Mouse (Mus musculus) midbrain, embryonic 11.5 days (tissue): ENCODE measurements at regions not wholly inside any gene's neighbourhood (a gene's known extent, or its start where the extent isn't known, plus 50 kb on each side); places are given as distances from the start of the nearest gene placed in this dataset.

ENCODE experiments used
- ATAC-seq: fragments of 200-750 bp; cut with Nextera tagmentation; 2 replicates; pipeline ENCODE4 v1.8.0; 2017; ENCODE audit warnings: moderate TSS enrichment, moderate library complexity; ENCODE audit not compliant: low FRiP score
- DNase-seq: peaks from one replicate; pipeline ENCODE4 v3.0.0; 2015; ENCODE audit warnings: low spot score; ENCODE audit errors: missing footprints
- H3K27ac ChIP-seq: fragments of 300-500 bp; sonication (generic); 2 replicates; pipeline ENCODE4 v1.5.1; 2014; ENCODE audit warnings: low read depth, low read length
- H3K27me3 ChIP-seq: fragments of 300-500 bp; sonication (generic); 2 replicates; pipeline ENCODE4 v1.6.1; 2014; ENCODE audit warnings: mild to moderate bottlenecking, low read length, moderate library complexity, mixed read lengths; ENCODE audit not compliant: control insufficient read depth, insufficient read depth
- H3K36me3 ChIP-seq: fragments of 300-500 bp; sonication (generic); 2 replicates; pipeline ENCODE4 v1.6.1; 2014; ENCODE audit warnings: mild to moderate bottlenecking, low read length, moderate library complexity, mixed read lengths; ENCODE audit not compliant: control insufficient read depth, insufficient read depth
- H3K4me1 ChIP-seq: fragments of 300-500 bp; sonication (generic); 2 replicates; pipeline ENCODE4 v1.6.1; 2014; ENCODE audit warnings: low read length; ENCODE audit not compliant: control insufficient read depth, insufficient read depth
- H3K4me2 ChIP-seq: fragments of 300-500 bp; sonication (generic); 2 replicates; pipeline ENCODE4 v1.6.1; 2014; ENCODE audit warnings: mild to moderate bottlenecking, moderate library complexity
- H3K4me3 ChIP-seq: fragments of 300-500 bp; sonication (generic); 2 replicates; pipeline ENCODE4 v1.5.1; 2014; ENCODE audit warnings: low read depth, low read length
- H3K9ac ChIP-seq: fragments of 300-500 bp; sonication (generic); 2 replicates; pipeline ENCODE4 v1.6.1; 2014; ENCODE audit warnings: low read length
- H3K9me3 ChIP-seq: fragments of 300-500 bp; sonication (generic); 2 replicates; pipeline ENCODE4 v1.6.1; 2016; ENCODE audit warnings: low read length; ENCODE audit not compliant: control insufficient read depth
- whole genome bisulfite sequencing: fragments of 180-500 bp; shearing (Covaris S2); extraction: QIAGEN DNeasy Blood & Tissue Kit; methylation state at CpG from one replicate; pipeline ENCODE4 v1.1.7; 2014; 5-methylcytosine and 5-hydroxymethylcytosine counted together

GRCm38 (mm10) chr19:25729103-25729502 lies 56.9 kb downstream of the Dmrt2 start:
- no peaks in the 10 kb centered on the region for H3K27me3 ChIP-seq
- H3K4me3 ChIP-seq = no peak overlapping the region
- H3K36me3 ChIP-seq = no peaks in the 10 kb centered on the region
- ATAC-seq (no peak), DNase-seq (no peak)
- 90% methylated on average over 5 of the region's 5 CpGs for WGBS
- no peaks in the 10 kb centered on the region for H3K9me3 ChIP-seq
- H3K4me2 ChIP-seq = no peak overlapping the region
- no peak overlapping the region for H3K27ac ChIP-seq
- H3K9ac ChIP-seq = no peak overlapping the region
- no peaks in the 10 kb centered on the region; the same call in 1 of the 2 replicates for H3K4me1 ChIP-seq

GRCm38 (mm10) chr19:25729633-25730032 lies 57.4 kb downstream of the Dmrt2 start:
- Histone ChIP-seq H3K9me3 (no peaks in the 10 kb centered on the region), H3K27ac (no peak overlapping the region), H3K4me2 (no peak overlapping the region), H3K27me3 (no peaks in the 10 kb centered on the region), H3K4me1 (no peaks in the 10 kb centered on the region; the same call in 1 of the 2 replicates), H3K36me3 (no peaks in the 10 kb centered on the region), H3K9ac (no peak overlapping the region), H3K4me3 (no peak overlapping the region)
- DNase-seq (no peak), ATAC-seq (no peak)
- WGBS = 100% methylated on average over 1 of the region's 1 CpGs

- no peak overlapping the region for H3K4me3 ChIP-seq
- no peaks in the 10 kb centered on the region for H3K9me3 ChIP-seq
- 85% methylated on average over 4 of the region's 4 CpGs for WGBS
- H3K36me3 ChIP-seq = no peaks in the 10 kb centered on the region
- no peaks in the 10 kb centered on the region for H3K4me1 ChIP-seq
- H3K27me3 ChIP-seq = no peaks in the 10 kb centered on the region
- DNase-seq = no peak
- no peak overlapping the region for H3K4me2 ChIP-seq
- H3K27ac ChIP-seq = no peak overlapping the region
- no peak overlapping the region for H3K9ac ChIP-seq
- ATAC-seq = no peak
These were observed 106.2 kb downstream of the Dmrt2 start for GRCm38 (mm10) chr19:25778455-25778854.

- DNase-seq (no peak), ATAC-seq (no peak)
- H3K9ac ChIP-seq = no peak overlapping the region
- 77% methylated on average over 7 of the region's 7 CpGs for WGBS
- H3K9me3 ChIP-seq = no peaks in the 10 kb centered on the region
- no peaks in the 10 kb centered on the region for H3K27me3 ChIP-seq
- H3K36me3 ChIP-seq = no peaks in the 10 kb centered on the region
- no peaks in the 10 kb centered on the region for H3K4me1 ChIP-seq
- no peak overlapping the region for H3K4me2 ChIP-seq
- no peak overlapping the region for H3K4me3 ChIP-seq
- no peak overlapping the region for H3K27ac ChIP-seq
These were observed 107.1 kb downstream of the Dmrt2 start for GRCm38 (mm10) chr19:25779356-25779755.

DNA sequence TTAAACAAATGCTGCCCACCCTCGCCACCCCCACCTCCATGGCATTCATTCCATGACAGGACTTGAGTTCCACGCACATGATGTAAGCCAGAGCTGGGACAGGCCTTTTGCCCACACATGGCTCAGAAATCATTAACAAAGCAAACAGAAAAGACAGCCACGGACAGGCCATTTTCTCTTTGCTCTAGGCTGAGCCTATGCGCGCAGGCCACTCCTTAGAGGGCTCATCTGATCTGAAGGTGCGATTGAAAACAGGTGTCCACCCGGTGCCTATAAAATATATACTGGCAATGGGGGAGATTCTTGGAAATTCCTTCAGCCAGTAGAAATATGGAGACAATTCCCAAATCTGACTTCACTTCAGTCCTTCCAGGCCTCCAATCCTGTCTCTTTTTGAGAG lies 109.1 kb downstream of the Dmrt2 start:
- Histone ChIP-seq H3K36me3 (no peaks in the 10 kb centered on the region), H3K9me3 (no peaks in the 10 kb centered on the region), H3K9ac (no peak overlapping the region), H3K4me3 (no peak overlapping the region), H3K27ac (no peak overlapping the region), H3K4me1 (no peaks in the 10 kb centered on the region), H3K27me3 (no peaks in the 10 kb centered on the region), H3K4me2 (no peak overlapping the region)
- DNase-seq (no peak), ATAC-seq (no peak)
- WGBS = 85% methylated on average over 7 of the region's 7 CpGs

DNA sequence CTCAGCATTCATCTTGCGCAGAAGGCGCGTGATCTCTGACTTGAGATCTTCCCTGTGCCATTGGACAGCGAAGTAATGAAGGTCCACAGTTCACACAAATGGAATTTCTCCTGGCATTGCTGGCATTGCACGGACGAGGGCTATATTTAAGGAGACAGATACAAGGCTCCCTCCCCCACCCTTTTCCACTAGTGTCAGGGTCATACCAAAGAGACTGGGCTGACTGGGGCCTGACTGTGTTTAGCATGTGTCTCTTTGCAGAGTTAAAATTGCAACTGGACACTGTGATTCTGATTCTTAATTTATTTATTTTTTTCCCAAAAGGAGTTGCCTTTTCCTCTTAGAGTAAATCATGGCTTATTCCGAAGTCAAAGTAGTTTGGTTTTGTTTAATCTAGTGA lies 130.5 kb downstream of the Dmrt2 start:
- H3K27ac ChIP-seq = no peak overlapping the region
- no peaks in the 10 kb centered on the region for H3K36me3 ChIP-seq
- 85% methylated on average over 7 of the region's 7 CpGs for WGBS
- H3K4me2 ChIP-seq = no peak overlapping the region
- H3K27me3 ChIP-seq = no peaks in the 10 kb centered on the region
- no peaks in the 10 kb centered on the region for H3K9me3 ChIP-seq
- no peaks in the 10 kb centered on the region for H3K4me1 ChIP-seq
- H3K4me3 ChIP-seq = no peak overlapping the region
- DNase-seq (no peak), ATAC-seq (no peak)
- H3K9ac ChIP-seq = no peak overlapping the region

DNA sequence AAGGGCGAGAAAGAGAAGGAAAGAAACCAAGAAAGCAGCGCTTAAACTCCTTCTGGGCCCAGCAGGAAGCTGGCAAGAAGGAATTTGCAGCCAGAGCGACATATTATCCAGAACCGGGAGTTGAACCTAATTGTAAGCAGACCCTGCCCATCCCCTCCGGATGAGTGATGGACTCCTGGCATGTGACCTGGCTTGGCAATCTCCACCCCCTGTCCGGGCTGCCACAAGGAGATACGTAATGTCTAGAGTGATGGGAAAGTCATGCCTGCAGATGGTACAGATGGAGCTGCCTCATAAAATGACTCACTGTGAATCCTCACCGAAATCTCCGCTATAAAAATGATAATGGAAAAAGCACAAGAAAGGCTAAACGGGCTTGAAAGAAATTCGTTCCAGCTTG lies 133.1 kb downstream of the Dmrt2 start:
- Histone ChIP-seq H3K4me3 (no peak overlapping the region), H3K27me3 (no peaks in the 10 kb centered on the region), H3K4me1 (no peaks in the 10 kb centered on the region), H3K9me3 (no peaks in the 10 kb centered on the region), H3K4me2 (no peak overlapping the region), H3K27ac (no peak overlapping the region), H3K36me3 (no peaks in the 10 kb centered on the region), H3K9ac (no peak overlapping the region)
- 71% methylated on average over 11 of the region's 11 CpGs for WGBS
- DNase-seq (no peak), ATAC-seq (no peak)

- H3K4me2 ChIP-seq = no peak overlapping the region
- no peak overlapping the region for H3K27ac ChIP-seq
- H3K9ac ChIP-seq = no peak overlapping the region
- H3K27me3 ChIP-seq = no peaks in the 10 kb centered on the region
- no peak for DNase-seq
- H3K36me3 ChIP-seq = no peaks in the 10 kb centered on the region
- H3K4me1 ChIP-seq = no peaks in the 10 kb centered on the region
- ATAC-seq = no peak
- no peaks in the 10 kb centered on the region for H3K9me3 ChIP-seq
- no peak overlapping the region for H3K4me3 ChIP-seq
- WGBS = 85% methylated on average over 7 of the region's 7 CpGs
These were observed 141.4 kb downstream of the Dmrt2 start for GRCm38 (mm10) chr19:25813651-25814050.

DNA sequence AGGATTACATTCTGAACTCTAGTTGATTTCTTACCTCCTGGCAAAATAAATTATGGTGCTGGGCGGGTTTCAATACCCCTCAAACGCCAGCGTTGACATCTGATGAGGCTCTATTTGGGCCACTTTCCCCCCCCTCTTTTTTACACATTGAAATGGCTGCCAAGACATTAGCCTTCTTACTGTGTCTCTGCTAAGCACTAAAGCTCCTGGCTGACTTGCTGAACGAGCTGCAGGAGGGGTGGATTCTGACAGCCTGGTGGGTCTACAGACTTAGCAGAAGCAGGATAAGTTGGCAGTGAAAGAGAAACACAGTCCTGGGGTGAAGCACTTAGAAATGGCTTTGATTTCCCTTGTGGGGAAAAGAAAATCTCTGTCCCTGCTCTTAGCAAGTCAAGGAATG lies 172.9 kb downstream of the Dmrt2 start:
- WGBS = 72% methylated on average over 4 of the region's 4 CpGs
- Histone ChIP-seq H3K36me3 (no peaks in the 10 kb centered on the region), H3K9me3 (no peaks in the 10 kb centered on the region), H3K4me1 (no peaks in the 10 kb centered on the region), H3K27ac (no peak overlapping the region), H3K4me3 (no peak overlapping the region), H3K4me2 (no peak overlapping the region), H3K27me3 (no peaks in the 10 kb centered on the region), H3K9ac (no peak overlapping the region)
- no peak for ATAC-seq
- no peak for DNase-seq

DNA sequence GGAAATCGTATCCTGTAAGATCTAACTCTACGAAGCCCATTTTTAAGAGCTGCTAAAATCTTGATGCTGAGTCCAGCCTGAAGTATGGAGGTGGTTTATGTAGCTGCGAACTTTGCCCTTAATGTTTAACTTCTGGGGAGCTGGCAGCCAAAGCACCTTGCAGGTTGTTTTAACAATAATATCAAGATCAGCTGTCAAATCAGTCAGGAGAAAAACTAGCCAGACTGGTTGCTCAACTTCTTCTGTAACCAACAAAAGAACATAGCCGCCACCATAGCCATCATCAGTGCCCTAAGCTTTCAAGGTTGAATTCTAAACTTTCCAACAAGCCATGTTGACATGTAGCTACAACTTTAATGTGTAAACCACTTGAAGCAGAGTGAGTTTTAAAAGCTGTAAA lies 184.1 kb downstream of the Dmrt2 start:
- Histone ChIP-seq H3K9ac (no peak overlapping the region), H3K4me1 (no peaks in the 10 kb centered on the region), H3K36me3 (no peaks in the 10 kb centered on the region), H3K9me3 (no peaks in the 10 kb centered on the region), H3K4me3 (no peak overlapping the region), H3K27me3 (no peaks in the 10 kb centered on the region), H3K4me2 (no peak overlapping the region), H3K27ac (no peak overlapping the region)
- no peak for ATAC-seq
- DNase-seq = no peak
- 75% methylated on average over 4 of the region's 4 CpGs for WGBS
